Mouse (Mus musculus) embryo, embryonic 9.5 days (tissue): ENCODE results near the gene Syt5.
"Not testable (repeated sequence)": the region's sequence is repeated elsewhere in the genome, so short reads cannot be mapped to it uniquely, and the experiment has no call there.

Experiments
- DNase-seq: peaks from one replicate; pipeline ENCODE4 v3.0.0-alpha.2; 2017; ENCODE audit errors: extremely low spot score

The Syt5 gene

DNA sequence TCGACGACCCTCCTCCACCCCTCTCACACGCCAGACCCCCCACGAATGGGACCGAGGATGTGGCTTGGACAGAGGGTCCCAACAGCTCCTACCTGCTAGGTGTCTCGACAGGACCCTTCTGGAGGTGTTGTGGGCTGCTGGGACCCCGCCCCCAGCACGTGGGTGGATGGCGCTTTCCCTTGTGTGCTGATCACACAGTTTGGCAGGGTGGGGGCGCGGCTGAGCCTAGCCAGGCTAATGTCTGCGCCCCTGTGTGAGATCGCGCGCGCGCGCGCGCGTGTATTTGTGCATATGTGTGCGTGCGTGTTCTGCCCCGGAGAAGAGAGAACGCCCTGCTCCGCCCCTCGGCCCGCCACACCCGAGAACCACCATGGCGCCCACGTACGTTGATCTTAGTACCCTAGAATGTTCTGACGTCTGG, at the start of gene Syt5:
Gene Syt5, minus strand, starts transcription at position 321 of the 421 bp plus-strand sequence.
- DNase-seq: peak; percentile 21

DNA sequence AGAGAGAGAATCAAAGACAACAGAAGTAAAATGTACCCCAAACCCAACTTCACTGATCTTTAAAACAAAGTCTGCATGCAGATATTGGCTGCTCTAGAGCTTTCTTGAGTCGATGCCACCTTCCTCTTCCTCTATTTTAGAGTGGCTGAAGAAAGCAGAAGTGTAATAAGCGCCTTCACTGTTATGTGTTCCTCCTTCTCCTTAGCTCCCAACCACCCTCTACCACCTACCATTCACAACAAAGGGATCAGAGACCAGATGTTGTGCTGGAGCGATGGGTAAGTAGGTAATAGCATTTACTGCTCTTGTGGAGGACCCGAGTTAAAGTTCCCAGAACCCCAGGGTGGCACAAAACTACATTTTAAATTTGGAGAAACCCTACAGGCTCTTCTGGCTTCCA, 49.7 kb upstream of the Syt5 start:
- not testable (repeated sequence) for DNase-seq

DNA sequence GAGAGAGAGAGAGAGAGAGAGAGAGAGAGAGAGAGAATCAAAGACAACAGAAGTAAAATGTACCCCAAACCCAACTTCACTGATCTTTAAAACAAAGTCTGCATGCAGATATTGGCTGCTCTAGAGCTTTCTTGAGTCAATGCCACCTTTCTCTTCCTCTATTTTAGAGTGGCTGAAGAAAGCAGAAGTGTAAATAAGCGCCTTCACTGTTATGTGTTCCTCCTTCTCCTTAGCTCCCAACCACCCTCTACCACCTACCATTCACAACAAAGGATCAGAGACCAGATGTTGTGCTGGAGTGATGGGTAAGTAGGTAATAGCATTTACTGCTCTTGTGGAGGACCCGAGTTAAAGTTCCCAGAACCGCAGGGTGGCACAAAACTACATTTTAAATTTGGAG, 34.1 kb upstream of the Syt5 start:
- DNase-seq: not testable (repeated sequence)

DNA sequence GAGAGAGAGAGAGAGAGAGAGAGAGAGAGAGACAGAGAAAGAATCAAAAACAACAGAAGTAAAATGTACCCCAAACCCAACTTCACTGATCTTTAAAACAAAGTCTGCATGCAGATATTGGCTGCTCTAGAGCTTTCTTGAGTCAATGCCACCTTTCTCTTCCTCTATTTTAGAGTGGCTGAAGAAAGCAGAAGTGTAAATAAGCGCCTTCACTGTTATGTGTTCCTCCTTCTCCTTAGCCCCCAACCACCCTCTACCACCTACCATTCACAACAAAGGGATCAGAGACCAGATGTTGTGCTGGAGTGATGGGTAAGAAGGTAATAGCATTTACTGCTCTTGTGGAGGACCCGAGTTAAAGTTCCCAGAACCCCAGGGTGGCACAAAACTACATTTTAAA, 25.0 kb upstream of the Syt5 start:
- not testable (repeated sequence) for DNase-seq

DNA sequence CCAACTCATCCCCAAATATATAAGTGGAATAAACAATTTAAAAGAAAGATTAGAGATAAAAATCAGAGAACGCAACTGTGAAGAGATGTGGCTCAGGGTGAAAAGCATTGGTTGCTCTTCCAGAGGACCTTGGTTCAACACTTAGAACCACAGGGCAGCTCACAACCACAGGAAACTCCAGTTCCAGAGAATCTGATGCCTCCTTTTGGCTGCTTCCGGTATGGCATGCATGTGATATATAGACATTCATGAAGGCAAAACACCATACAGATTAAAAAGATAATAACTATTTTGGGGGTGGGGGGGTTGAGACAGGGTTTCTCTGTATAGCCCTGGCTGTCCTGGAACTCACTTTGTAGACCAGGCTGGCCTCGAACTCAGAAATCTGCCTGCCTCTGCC, 15.3 kb upstream of the Syt5 start:
- DNase-seq: no peak

DNA sequence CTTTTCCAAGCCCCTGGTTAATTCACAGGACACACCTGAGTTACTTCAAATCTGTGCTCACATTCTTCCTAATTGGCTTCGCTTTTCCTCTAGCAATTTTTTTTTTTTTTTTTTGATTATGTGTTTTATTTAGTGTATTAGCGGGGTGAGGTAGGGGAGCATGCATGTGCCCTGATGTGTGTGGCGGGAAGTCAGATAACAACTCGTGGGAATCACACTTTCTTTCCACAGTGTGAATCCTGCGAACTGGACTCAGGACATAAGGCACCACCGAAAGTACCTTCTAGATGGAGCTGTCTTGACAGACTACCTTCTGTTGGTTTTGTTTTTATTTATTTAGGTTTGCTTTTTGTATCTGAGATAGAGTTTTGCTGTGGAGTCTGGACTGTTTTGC, 9.8 kb upstream of the Syt5 start:
- DNase-seq: no peak

DNA sequence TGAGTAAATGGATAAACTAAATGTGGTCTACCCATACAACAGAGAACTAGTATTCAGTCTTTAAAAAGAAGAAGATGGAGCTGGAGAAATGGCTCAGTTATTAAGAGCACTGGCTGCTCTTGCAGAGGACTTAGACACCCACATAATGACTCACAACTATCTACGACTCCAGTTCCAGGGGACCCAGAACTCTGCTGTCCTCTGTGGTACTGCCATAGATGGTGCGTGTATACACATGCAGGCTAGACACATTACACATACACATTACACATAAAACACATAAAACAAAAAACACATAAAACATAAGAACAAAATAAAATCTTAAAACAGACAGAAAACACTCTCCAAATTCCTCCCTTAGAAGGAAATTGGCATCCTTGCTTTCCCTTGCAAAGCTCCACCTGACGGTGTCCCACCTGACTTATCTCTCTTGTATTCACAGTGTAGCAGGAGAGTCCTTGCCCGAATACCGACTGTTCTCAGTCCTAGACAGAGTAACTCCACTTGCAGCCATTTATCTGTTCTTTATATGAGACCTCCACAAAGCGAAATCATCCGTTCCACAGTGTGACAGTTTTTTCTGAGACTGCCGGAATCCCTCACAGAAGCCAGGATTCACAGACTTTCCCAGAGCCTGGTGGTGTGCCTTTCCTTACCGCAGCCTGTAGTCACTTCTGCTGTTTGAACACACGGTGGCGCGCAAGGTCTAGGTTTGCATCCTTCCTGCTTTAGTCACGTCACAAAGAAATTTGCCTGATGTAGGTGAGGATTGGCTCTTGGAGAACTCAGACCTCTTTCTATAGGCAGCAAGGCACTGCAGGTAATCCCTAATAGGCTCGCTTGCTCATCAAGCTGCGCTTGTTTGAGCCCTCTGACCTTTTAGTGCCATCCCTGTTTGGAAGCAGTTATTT, 9.2 kb upstream of the Syt5 start:
- DNase-seq: peak; percentile 77

DNA sequence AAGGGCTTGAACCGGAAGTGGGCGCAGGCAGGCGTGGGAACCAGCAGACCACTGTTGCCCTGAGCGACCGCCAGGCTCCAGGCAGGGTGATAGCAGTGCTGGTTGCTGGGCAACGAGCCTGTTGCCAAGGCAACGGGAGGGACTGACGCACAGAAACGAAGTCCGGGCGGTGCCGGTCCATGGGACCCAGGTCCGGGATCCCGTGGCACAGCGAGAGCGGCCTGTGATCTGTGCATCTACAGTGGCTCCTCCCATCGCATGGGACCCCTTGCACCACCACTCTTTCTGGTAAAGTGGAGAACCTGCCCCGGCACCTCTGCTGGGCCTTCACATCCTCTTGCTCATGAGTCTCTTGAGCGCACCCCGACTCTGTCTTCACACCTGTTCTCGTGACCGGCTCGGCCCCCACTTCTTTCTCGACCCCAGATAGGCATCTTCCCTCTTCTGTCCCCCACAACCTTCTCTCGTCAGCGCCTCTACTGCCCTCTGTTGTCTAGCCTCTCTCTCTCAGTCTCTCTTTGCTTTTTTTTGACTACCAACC, 680 bp downstream of the Syt5 start:
- DNase-seq: peak; percentile 82

DNA sequence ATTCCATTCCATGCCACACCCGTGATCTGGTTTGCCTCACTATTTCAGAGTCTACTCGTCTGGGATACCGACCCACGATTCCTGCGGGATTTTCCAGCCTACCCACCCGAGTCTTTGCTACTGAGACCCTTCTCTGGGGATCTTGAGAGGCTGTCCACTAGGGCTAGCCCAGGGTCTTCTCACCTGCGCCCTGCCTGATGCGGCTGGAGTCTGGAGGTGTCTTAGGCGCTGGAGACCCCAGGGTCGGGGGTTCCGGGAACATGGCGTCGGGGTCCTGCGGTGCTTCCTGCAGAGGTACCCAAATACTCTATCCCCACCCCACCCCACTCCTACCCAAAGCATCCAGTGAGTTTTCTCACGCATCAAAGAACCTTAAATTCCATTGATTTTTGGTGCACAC, 1.3 kb downstream of the Syt5 start:
- DNase-seq: no peak

DNA sequence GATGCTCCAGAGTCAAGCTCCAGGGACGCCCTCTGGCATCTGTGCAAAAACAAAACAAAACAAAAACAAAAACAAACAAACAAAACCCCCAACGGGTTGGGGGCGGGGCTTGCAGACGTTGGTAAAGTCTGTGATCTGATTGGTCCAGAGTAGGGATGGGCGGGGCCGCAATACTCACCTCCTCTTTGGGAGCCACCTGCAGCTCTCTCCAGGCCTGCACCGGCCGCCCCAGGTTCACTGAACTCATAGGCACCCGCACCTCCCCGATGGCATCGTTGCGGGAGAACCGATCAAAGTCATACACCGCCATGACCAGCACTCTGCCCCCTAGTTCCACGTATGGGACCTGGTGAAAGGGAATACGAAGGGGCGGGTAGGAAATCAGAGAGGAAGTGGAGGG, 5.3 kb downstream of the Syt5 start:
- DNase-seq: no peak

DNA sequence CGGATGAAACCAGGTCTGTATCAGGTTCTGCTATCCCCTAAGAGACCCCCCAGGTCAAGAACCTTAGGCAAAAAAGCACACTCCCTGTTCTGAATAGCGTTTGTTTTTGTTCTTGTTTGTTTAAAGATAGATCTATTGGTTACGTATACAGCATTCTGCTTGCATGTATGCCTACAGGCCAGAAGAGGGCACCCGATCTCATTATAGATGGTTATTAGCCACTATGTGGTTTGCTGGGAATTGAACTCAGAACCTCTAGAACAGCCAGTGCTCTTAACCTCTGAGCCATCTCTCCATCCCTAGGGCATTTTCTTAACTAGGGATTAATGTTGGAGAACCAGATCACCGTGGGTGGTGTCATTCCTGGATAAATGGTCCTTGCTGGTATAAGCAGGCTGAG, 6.0 kb downstream of the Syt5 start:
- DNase-seq: no peak

DNA sequence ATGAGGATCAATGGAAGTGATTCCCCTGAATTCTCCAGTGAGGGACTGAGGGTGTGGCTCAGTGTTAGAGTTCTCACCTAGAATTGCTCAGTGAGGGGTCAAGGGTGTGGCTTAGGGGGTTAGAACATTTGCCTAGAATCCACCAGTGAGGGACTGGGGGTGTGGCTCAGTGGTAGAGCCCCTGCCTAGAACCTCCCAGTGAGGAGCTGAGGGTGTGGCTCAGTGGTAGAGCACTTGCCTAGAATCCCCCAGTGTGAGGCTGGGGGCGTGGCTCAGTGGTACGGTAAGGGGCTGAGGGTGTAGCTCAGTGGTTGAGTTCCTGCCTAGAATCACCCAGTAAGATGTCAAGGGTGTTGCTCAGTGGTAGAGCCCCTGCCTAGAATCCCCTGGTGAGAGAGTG, 8.3 kb downstream of the Syt5 start:
- DNase-seq: no peak

DNA sequence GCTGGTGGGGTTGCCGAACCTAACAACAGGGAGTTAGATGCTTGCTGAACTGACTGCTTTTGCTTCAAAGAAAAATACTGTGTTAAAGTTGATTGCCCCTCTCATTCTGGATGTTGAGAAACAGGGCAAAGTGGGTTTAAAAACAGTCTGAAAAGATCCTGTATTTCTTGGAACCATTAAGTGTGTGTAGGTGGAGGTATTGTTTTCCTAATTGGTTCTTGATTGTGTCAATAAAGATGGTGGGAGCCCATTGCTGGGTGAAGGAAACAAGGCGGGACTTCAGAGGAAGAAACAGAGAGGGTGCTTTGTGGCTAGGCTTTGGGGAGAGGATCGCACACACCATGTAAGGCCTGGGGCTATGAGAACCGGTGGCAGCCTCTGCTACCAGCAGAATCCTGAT, 10.2 kb downstream of the Syt5 start:
- DNase-seq: no peak

DNA sequence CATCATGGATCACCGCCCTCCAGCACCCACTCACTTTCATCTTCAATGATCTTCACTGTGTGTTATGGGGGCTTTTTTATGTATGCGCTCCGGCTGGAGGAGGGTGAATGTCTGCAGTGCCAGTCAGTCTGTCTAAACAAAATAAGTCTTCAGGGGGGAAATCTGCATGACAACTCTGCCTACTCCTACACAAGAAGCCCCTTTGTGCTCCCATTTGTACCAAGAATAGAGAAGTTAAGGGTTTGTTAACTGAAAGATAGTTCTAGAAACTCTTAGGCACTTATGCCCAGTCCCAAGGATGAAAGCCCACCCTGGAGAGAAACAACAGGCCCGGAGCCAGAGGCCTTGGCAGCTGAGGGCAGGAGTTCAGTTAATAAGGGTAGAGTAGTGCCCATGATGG, 11.0 kb downstream of the Syt5 start:
- DNase-seq: no peak

DNA sequence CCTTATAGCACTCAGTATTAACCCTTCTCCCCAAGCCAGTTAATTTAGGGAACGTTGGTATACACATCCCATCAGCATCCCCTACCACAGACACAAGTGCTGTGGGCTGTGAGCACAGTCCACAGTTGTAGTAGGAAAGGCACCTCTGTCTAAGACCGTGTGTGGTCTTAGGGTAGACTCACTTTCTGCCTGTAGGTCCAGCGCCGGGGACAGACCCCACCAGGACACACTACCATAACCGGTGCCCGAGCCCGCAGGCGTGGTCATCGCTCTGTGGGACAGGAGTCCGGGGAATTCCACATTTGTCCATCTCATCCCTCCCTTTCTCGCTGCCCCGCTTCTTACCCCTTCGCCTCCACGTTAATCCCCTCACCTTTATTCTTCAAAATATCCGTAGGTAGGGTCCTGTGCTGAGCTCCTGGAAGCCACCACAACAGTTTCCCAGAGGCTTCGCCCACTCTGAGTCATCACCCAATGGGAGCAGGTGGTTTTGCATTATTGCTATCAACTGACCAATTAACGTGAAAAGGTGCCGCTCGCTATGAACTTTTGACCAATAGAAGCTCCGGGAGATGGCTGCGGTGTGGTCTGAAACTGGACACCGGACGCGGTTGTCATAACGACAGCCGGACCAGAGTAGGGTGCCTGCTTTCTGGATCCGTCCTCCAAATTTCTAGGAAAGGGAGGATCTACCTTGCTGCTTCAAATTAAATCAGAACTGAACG, 15.2 kb downstream of the Syt5 start, which contains the start of gene Dnaaf3:
Gene Dnaaf3, minus strand, starts transcription at position 449 of the 725 bp plus-strand sequence.
- DNase-seq: peak; percentile 81

DNA sequence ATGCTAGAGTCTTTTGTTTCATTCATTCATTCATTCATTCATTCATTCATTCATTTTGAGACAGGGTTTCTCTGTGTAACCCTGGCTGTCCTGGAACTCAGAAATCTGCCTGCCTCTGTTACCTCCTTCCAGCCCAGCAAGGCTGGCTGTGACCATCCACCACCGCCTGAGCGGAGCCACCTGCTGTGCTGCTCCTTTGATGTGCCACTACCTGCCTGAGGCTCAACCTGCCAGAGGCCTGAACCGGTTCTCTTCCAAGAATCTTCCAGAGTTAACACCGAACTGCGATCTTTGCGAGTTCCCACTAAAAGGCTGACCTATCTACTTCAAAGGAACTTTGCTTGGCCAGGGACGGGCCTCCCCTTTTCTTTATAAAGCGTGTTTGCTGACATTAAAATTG, 17.2 kb downstream of the Syt5 start:
- DNase-seq: not testable (repeated sequence)

DNA sequence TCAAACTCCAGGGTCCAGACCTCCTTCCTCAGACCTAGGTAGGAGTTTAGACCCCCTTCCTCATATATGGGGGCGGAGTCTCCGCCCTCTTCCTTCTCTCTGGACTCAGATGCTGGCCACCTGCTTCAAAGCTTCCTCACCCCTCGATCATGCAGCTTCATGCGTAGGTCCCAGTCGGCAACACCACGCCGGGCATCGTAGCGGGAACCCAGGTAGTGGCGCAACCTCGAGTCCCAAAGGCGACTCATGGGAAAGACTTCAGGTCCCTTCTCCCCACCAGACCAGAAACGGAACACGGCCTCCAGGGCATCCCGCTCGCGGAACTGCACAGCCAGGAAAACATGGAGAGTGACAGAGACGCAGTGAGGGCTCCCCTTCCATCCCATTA, 20.0 kb downstream of the Syt5 start:
- peak; percentile 15 for DNase-seq

DNA sequence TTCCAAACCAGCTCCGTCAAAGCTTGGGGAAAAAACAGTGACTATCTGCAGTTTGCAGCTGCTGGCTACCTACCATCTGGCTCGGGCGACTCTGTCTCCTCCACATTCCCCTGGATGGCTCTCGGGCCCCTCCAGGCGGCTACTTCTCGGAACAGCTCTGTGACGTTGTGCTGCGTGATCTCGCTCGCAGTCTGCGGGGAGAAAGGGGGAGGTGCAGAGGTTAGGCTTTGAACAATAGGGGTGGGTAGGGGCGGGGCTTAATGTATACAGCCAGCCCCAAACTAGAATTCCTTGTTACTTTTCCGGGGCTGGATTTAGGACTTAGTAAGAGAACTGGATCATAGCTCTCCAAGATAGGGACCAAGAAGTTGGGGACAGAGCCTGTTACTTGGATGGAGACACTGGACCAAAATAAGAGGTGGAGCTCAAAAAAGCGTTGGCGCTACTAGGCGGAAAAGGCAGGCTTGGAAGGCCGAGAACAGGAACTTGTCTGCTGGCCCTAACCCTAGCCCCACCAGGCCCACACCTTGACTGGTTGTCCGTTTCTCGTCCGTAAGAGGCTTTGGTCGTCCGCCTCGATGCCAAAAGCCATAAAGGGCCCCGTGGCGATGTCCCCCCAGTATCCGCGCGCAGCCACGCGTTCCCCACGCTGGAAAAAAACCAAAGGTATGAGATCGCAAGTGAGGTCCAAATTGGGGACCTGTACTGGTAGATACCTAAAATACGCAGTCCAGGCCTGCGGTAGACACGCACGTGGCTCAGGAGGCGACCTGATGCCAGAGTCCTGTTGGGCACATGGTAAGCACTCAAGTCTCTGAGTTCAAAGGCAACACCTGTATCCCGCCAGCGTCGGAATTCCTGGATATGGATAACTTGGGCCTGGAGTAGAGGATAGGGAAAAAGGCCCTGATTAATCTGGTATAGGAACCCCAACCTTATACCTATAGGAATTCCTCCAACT, 20.7 kb downstream of the Syt5 start:
- peak; percentile 89 for DNase-seq

DNA sequence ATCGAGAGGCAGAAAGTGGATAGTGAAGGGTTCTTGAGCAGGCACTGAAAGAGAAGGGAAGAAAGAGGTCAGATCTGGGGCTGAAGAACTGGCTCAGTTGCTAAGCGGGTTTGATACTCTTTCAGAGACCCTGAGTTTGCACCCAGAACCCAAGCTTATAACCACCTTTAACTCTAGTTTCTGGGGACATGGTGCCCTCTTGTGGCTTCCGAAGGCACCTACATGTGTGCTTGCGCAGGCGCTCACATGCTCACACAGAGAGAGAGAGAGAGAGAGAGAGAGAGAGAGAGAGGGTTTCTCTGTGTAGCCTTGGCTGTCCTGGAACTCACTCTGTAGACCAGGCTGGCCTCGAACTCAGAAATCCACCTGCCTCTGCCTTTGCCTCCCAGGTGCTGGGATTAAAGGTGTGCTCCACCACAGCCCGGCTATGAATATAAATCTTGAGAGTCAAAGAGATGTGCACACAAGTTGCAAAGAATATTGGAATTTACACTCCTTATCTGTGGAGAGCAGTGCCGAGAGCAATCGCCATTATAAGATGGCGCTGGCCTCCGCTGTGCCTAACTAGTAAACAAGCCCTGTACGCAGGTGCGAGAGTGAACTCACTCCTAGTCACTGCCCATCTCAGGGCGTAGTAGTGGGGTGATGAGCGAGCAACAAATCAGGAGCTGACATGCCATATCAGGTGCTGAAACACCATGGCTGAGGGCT, 23.0 kb downstream of the Syt5 start, which contains the start of gene Tnni3:
Gene Tnni3, minus strand, starts transcription at position 18 of the 711 bp plus-strand sequence.
- peak; percentile 63 for DNase-seq

DNA sequence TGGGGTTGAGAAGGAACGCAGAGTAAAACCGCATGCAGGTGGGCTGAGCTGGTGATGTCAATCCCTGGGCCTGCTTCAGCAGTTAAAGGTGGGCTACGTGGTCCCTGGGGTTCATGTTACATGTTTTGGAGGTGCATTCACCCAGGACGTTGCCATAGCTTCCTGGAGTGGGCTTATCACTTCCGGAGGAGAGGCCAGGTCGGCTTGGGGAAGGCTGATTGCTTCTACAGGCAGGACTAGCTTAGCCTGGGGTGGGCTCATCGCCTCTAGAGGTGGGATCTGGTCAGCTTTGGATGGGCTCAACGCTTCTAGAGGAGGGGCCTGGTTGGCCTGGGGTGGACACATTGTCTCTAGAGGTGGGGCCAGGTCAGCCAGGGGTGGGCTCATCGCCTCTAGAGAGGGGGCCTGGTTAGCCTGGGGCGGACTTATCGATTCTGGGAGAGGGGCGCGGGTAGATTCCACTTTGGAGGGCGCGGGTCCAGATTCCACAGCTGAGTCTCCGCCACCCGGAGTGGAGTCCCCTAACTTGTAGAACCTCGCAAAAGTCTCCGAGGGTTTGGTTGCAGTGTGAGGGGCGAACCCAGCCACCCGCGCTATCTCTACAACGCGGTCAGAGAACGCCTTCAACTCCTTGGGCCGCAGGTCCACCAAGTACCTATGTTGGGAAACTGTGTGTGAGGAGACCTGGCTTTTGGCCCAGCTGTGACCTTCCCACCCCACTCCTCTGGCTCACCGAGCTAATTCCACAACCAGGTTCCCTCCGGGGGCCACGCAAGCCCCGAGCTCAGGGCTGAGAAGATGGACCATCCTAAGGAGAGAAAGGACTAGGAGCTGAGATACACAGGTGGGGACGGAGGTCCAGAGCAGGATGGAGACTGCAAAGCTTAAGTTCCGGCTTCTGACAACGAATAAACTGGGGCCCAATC, 23.9 kb downstream of the Syt5 start:
- no peak for DNase-seq
